Mouse (Mus musculus): ENCODE data around the gene Pou3f4. TPM values are rescaled to one million over a fixed set of nuclear protein-coding genes. Genes with fewer than 3 reads are reported as not detected.

The Pou3f4 gene
- not detected in 4 replicates for total RNA-seq (2023)

DNA sequence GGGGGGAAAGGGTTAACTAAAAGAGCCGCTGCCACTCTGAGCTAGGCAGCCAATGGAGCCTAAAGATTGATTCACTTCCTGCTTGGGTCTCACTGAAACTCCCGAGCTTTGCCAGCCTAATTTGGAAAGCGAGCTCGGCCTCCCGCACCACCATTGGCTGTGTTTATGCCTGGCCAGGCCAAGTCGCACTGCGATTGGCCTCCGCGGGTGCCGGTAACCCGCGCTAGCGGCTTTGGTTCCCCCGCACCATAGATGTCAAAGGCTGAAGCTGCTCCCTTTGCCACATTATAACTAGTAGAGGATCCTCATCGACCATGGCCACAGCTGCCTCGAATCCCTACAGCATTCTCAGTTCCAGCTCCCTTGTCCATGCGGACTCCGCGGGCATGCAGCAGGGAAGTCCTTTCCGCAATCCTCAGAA is at the start of gene Pou3f4:
Gene Pou3f4 (plus strand): TSS at position 130 of the 421 bp plus-strand sequence.

